Mouse (Mus musculus): ENCODE results near the gene Nol8. TPM values are rescaled to one million over a fixed set of nuclear protein-coding genes. Genes with fewer than 3 reads are reported as not detected.

The Nol8 gene
- total and polyA plus RNA-seq, 2 experiments from 2014 or later: 14.3 to 22.5 TPM

DNA sequence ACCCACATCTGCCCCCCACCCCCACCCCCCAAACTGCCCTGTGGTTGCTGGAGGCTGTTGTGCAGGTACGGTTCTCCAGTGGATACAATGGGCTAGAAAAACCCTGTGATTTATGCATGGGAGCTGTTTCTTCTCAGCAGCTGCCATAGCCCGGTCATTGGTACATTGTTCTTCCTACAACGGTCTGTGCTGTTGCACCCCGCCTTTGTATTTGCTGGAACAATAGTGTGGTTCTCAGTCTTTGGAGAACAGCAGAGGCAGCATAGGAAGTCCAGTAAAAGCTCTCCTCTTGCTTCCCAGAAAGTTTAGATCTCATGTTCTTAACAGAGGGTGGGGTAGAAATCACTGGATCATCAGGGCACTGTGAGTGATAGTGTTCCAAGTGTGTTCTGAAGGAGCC lies 31.4 kb downstream of the Nol8 start:
- Histone ChIP-seq H3K9me3 (ENCODE audit: low read length) (no peaks in the 10 kb centered on the region), H3K4me2 (ENCODE audit: low read depth) (no peak overlapping the region), H3K27ac (ENCODE audit: low read depth, low read length) (no peak overlapping the region), H3K36me3 (ENCODE audit: insufficient read depth) (peaks cover 20% of the 10 kb centered on the region), H3K4me3 (ENCODE audit: low read depth, low read length) (no peak overlapping the region), H3K4me1 (ENCODE audit: insufficient read depth) (peaks cover 14% of the 10 kb centered on the region), H3K27me3 (ENCODE audit: insufficient read depth, low read length) (no peaks in the 10 kb centered on the region), H3K9ac (no peak overlapping the region)
- TF ChIP-seq CTCF (IDR thresholded peaks at IDR 0.05; ENCODE audit: low read depth): no peak
- 51% methylated on average over 4 of the region's 4 CpGs for WGBS
- ATAC-seq: no peak
- DNase-seq: no peak

DNA sequence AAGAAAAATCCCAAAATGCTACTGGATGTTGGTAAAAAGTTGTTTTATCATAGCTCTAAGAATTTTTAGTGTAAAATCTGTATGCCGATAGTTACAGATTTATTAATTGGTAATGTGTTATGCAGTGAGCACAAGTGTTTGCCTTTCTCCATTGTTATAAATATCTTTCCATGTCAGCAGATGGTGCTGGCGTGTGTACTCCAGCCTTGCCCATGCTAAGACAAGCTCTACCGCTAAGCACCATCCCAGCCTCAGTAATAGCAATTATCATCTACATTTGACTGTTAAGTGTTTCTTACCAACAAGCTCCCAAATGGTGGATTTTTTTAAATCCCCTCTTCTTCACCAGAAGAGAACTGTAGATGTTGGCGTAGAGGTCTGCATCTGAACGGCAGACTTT lies 38.2 kb downstream of the Nol8 start:
- H3K9me3 ChIP-seq (ENCODE audit: low read length): no peaks in the 10 kb centered on the region
- DNase-seq (no peak), ATAC-seq (no peak)
- H3K4me3 ChIP-seq (ENCODE audit: low read depth, low read length): no peak overlapping the region
- H3K27ac ChIP-seq (ENCODE audit: low read depth, low read length): no peak overlapping the region
- no peak overlapping the region for H3K4me2 ChIP-seq (ENCODE audit: low read depth)
- H3K4me1 ChIP-seq (ENCODE audit: insufficient read depth): no peaks in the 10 kb centered on the region
- no peaks in the 10 kb centered on the region for H3K27me3 ChIP-seq (ENCODE audit: insufficient read depth, low read length)
- 91% methylated on average over 5 of the region's 5 CpGs for WGBS
- H3K9ac ChIP-seq: no peak overlapping the region
- peaks cover 59% of the 10 kb centered on the region for H3K36me3 ChIP-seq (ENCODE audit: insufficient read depth)
- no peak for TF ChIP-seq CTCF (IDR thresholded peaks at IDR 0.05; ENCODE audit: low read depth)

DNA sequence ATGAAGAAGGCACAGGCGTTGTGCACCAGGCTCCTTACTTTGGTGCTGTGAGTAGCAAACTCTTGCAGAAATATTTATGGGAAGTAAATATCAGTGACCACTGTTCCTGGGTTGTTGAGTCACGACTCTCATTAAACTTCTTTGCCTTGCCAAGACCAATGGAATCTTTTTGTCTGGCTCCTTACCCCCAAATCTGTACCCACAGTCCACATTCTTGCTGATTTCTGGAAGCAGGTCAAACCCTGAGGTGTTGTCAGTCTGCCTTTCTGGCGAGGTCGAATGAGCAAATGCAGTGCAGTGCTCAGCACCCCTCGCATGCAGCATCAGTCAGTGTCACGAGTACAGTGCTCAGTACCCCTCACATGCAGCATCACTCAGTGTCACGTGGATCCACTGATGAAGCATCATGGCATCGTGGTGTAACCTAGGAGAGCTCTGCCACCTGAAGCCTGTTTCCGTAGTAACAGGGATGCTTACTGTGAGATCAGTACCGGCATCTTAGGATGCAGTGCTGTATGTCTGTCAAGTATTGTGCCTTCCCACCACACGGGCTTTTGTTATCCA lies 50.4 kb downstream of the Nol8 start:
- H3K27me3 ChIP-seq (ENCODE audit: insufficient read depth, low read length): no peaks in the 10 kb centered on the region
- H3K4me3 ChIP-seq (ENCODE audit: low read depth, low read length): no peak overlapping the region
- no peak overlapping the region for H3K4me2 ChIP-seq (ENCODE audit: low read depth)
- TF ChIP-seq CTCF (IDR thresholded peaks at IDR 0.05; ENCODE audit: low read depth): no peak
- H3K27ac ChIP-seq (ENCODE audit: low read depth, low read length): no peak overlapping the region
- DNase-seq (no peak), ATAC-seq (no peak)
- no peaks in the 10 kb centered on the region for H3K4me1 ChIP-seq (ENCODE audit: insufficient read depth)
- no peak overlapping the region for H3K9ac ChIP-seq
- H3K9me3 ChIP-seq (ENCODE audit: low read length): no peaks in the 10 kb centered on the region
- WGBS: 81% methylated on average over 11 of the region's 11 CpGs
- peaks cover 79% of the 10 kb centered on the region for H3K36me3 ChIP-seq (ENCODE audit: insufficient read depth)

- Histone ChIP-seq H3K27ac (ENCODE audit: low read depth, low read length) (no peak overlapping the region), H3K4me1 (ENCODE audit: insufficient read depth) (no peaks in the 10 kb centered on the region), H3K9me3 (ENCODE audit: low read length) (no peaks in the 10 kb centered on the region), H3K36me3 (ENCODE audit: insufficient read depth) (peaks cover 91% of the 10 kb centered on the region), H3K4me2 (ENCODE audit: low read depth) (no peak overlapping the region), H3K4me3 (ENCODE audit: low read depth, low read length) (no peak overlapping the region), H3K27me3 (ENCODE audit: insufficient read depth, low read length) (no peaks in the 10 kb centered on the region), H3K9ac (no peak overlapping the region)
- TF ChIP-seq CTCF (IDR thresholded peaks at IDR 0.05; ENCODE audit: low read depth): no peak
- ATAC-seq (peak; percentile 36; the same call in 1 of the 2 replicates), DNase-seq (peak; percentile 3)
- 34% methylated on average over 3 of the region's 3 CpGs for WGBS
These were observed 53.3 kb downstream of the Nol8 start for GRCm38 (mm10) chr13:49706032-49706690.

- 94% methylated on average over 8 of the region's 8 CpGs for WGBS
- Histone ChIP-seq H3K9ac (no peak overlapping the region), H3K9me3 (ENCODE audit: low read length) (no peaks in the 10 kb centered on the region), H3K4me2 (ENCODE audit: low read depth) (no peak overlapping the region), H3K27ac (ENCODE audit: low read depth, low read length) (no peak overlapping the region), H3K4me1 (ENCODE audit: insufficient read depth) (no peaks in the 10 kb centered on the region), H3K36me3 (ENCODE audit: insufficient read depth) (peaks cover 91% of the 10 kb centered on the region), H3K27me3 (ENCODE audit: insufficient read depth, low read length) (no peaks in the 10 kb centered on the region), H3K4me3 (ENCODE audit: low read depth, low read length) (no peak overlapping the region)
- DNase-seq (no peak), ATAC-seq (no peak)
- no peak for TF ChIP-seq CTCF (IDR thresholded peaks at IDR 0.05; ENCODE audit: low read depth)
These were observed 55.4 kb downstream of the Nol8 start for GRCm38 (mm10) chr13:49708311-49708710.

- 95% methylated on average over 12 of the region's 12 CpGs for WGBS
- H3K27me3 ChIP-seq (ENCODE audit: insufficient read depth, low read length): no peaks in the 10 kb centered on the region
- no peak overlapping the region for H3K27ac ChIP-seq (ENCODE audit: low read depth, low read length)
- no peak overlapping the region for H3K9ac ChIP-seq
- H3K4me2 ChIP-seq (ENCODE audit: low read depth): no peak overlapping the region
- DNase-seq (no peak), ATAC-seq (no peak)
- no peaks in the 10 kb centered on the region for H3K9me3 ChIP-seq (ENCODE audit: low read length)
- TF ChIP-seq CTCF (IDR thresholded peaks at IDR 0.05; ENCODE audit: low read depth): no peak
- no peaks in the 10 kb centered on the region for H3K4me1 ChIP-seq (ENCODE audit: insufficient read depth)
- peaks cover 89% of the 10 kb centered on the region for H3K36me3 ChIP-seq (ENCODE audit: insufficient read depth)
- H3K4me3 ChIP-seq (ENCODE audit: low read depth, low read length): no peak overlapping the region
These were observed 59.3 kb downstream of the Nol8 start for GRCm38 (mm10) chr13:49712047-49712721.

DNA sequence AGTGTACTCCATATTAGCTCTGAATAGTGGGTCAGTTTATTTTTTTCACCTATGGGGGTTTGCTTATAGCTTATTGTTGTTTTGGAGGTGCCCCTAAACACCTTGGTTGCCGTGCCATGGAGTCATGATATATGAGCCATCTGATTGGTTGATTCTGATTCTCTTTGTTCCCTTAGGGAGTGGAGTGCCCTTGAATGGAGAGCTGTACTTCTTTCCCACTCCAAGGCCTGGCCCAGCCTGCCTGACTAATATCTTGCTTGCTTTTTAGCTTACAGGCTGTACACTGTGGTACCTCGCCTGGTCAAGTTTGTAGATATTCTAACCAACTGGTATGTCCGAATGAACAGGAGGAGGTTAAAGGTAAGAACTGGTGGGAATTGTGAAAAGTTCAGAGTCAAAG lies 66.4 kb downstream of the Nol8 start:
- no peak for TF ChIP-seq CTCF (IDR thresholded peaks at IDR 0.05; ENCODE audit: low read depth)
- H3K27ac ChIP-seq (ENCODE audit: low read depth, low read length): no peak overlapping the region
- no peaks in the 10 kb centered on the region for H3K9me3 ChIP-seq (ENCODE audit: low read length)
- peaks cover 95% of the 10 kb centered on the region for H3K36me3 ChIP-seq (ENCODE audit: insufficient read depth)
- WGBS: 89% methylated on average over 3 of the region's 3 CpGs
- no peak overlapping the region for H3K4me3 ChIP-seq (ENCODE audit: low read depth, low read length)
- DNase-seq (no peak), ATAC-seq (no peak)
- H3K27me3 ChIP-seq (ENCODE audit: insufficient read depth, low read length): no peaks in the 10 kb centered on the region
- no peak overlapping the region for H3K4me2 ChIP-seq (ENCODE audit: low read depth)
- no peaks in the 10 kb centered on the region for H3K4me1 ChIP-seq (ENCODE audit: insufficient read depth)
- H3K9ac ChIP-seq: no peak overlapping the region

Other genes starting within 250 kb of the Nol8 start
- gene Ippk, start 231.8 kb upstream of the Nol8 start, total RNA-seq (2014; rRNA removed): 15.0 and 15.9 TPM in 2 replicates
- gene Ippk, start 231.8 kb upstream of the Nol8 start, polyA plus RNA-seq (2015; fragmentation: Nextera tagmentation; extraction: Ambion mirVana): 11.0 and 11.7 TPM in 2 replicates
- gene Tes3-ps, start 159.8 kb upstream of the Nol8 start, total RNA-seq (2014; rRNA removed): 0.31 and 0.67 TPM in 2 replicates
- gene Tes3-ps, start 159.8 kb upstream of the Nol8 start, polyA plus RNA-seq (2015; fragmentation: Nextera tagmentation; extraction: Ambion mirVana): 0.49 and 0.56 TPM in 2 replicates
- gene Ecm2, start 148.3 kb upstream of the Nol8 start, total RNA-seq (2014; rRNA removed): 2.0 TPM in 2 replicates
- gene Ecm2, start 148.3 kb upstream of the Nol8 start, polyA plus RNA-seq (2015; fragmentation: Nextera tagmentation; extraction: Ambion mirVana): 1.0 and 1.8 TPM in 2 replicates
- 1.6 and 7.9 TPM in 2 replicates for gene Aspn, start 108.6 kb upstream of the Nol8 start, total RNA-seq (2014; rRNA removed)
- gene Aspn, start 108.6 kb upstream of the Nol8 start, polyA plus RNA-seq (2015; fragmentation: Nextera tagmentation; extraction: Ambion mirVana): 1.1 and 1.4 TPM in 2 replicates
- 1.9 and 2.4 TPM in 2 replicates for gene Omd, start 70.6 kb upstream of the Nol8 start, total RNA-seq (2014; rRNA removed)
- 1.9 and 2.3 TPM in 2 replicates for gene Omd, start 70.6 kb upstream of the Nol8 start, polyA plus RNA-seq (2015; fragmentation: Nextera tagmentation; extraction: Ambion mirVana)
- gene Ogn, start 45.0 kb upstream of the Nol8 start, total RNA-seq (2014; rRNA removed): 19.2 and 29.8 TPM in 2 replicates
- 13.6 and 18.1 TPM in 2 replicates for gene Ogn, start 45.0 kb upstream of the Nol8 start, polyA plus RNA-seq (2015; fragmentation: Nextera tagmentation; extraction: Ambion mirVana)
- 5.6 and 6.9 TPM in 2 replicates for gene Cenpp, start 293 bp upstream of the Nol8 start, total RNA-seq (2014; rRNA removed)
- 7.5 and 9.0 TPM in 2 replicates for gene Cenpp, start 293 bp upstream of the Nol8 start, polyA plus RNA-seq (2015; fragmentation: Nextera tagmentation; extraction: Ambion mirVana)
- 35.5 and 57.3 TPM in 2 replicates for gene Iars, start 29.0 kb downstream of the Nol8 start, total RNA-seq (2014; rRNA removed)
- gene Iars, start 29.0 kb downstream of the Nol8 start, polyA plus RNA-seq (2015; fragmentation: Nextera tagmentation; extraction: Ambion mirVana): 14.1 and 21.0 TPM in 2 replicates
- not detected in 2 replicates for gene Gm30302, start 145.9 kb downstream of the Nol8 start, total RNA-seq (2014; rRNA removed)
- not detected in 2 replicates for gene Gm30302, start 145.9 kb downstream of the Nol8 start, polyA plus RNA-seq (2015; fragmentation: Nextera tagmentation; extraction: Ambion mirVana)